Mouse (Mus musculus) thymus, postnatal 0 days (tissue): ENCODE measurements around the gene Hnrnph1. TPM values are rescaled to one million over a fixed set of nuclear protein-coding genes. Genes with fewer than 3 reads are reported as not detected.
A peak's percentile ranks its signal among the peaks of the same experiment; 100 is the strongest.

ENCODE experiments used
- DNase-seq: peaks from one replicate; pipeline ENCODE4 v3.0.0-alpha.2; 2015; ENCODE audit warnings: low spot score
- polyA plus RNA-seq: library from polyadenylated mRNA; unstranded; fragments of >200 nt; fragmentation: Nextera tagmentation; extraction: Ambion mirVana; gene quantifications from 2 replicates; pipeline ENCODE4 v1.2.1, GENCODE M21; 2015

The Hnrnph1 gene
- polyA plus RNA-seq, 1 experiment from 2014 or later = 356 TPM

DNA sequence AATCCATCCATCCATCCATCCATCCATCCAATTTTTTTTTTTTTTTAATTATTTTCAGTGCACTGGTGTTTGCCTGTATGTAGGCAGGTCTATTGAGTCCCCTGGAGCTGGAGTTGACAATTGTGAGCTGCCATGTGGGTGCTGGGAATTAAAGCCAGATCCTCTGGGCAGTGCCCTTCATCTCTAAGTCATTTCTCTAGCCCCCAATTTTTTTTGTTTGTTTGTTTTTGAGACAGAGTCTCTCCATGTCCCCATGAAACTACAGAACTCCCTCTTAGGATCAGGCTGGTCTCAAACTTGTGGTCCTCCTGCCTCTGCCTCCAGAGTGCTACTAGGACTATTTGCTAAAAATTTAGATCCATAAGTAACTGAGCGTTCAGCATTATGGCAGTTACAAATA, 4.9 kb upstream of the Hnrnph1 start:
- DNase-seq = no peak

DNA sequence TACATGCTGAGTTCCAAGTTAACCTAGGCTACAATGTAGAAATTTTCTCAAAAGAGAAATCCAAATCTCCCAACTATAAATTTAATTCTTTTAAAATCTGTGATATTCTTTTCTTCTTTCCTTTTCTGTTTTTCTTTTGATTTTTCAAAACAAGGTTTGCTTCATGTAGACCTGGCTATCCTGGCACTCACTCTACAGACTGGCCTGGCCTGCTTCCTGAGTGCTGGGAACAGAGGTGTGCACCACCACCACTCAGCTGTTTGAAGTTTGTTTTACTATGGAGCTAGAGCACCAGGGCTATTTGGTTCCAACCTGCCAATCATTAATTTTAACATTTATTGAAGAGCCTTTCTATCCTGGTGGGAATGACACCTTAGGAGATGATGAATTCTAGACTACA, 3.7 kb upstream of the Hnrnph1 start:
- DNase-seq = no peak

GRCm38 (mm10) chr11:50373621-50374020, 3.2 kb upstream of the Hnrnph1 start:
- no peak for DNase-seq

DNA sequence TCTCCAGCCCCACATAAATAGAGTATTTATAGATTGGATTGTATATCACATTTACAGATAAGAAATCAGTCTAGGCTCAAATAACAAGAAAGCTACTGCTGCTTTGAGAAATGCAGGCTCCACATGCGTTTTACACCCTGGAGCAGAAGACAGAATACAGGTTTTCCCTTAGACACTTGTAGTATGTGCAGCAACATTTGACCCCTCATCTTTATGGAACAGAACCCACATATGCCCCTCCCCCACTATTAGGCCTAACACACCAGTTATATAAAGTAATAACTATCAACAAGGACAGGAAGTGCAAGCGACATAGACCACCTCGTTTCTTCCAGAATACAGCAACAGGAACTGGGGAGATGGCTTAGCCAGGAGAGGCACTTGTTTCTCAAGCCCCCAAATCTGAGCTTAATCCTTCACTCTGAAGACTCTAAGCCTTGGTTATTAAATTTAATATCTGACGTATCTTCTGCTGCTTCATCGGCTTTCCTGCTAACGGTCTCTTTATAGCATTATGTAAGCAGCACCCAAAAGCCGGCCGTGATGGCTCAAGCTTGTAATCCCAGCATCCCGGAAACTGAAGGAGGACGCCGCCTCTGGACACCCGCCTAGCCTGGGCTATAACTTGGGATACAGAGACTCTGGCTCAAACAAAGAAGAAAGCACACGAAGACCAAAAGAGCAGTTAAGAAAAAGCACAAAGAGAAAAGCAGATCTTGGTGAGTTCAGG, 2.3 kb upstream of the Hnrnph1 start:
- DNase-seq = no peak

DNA sequence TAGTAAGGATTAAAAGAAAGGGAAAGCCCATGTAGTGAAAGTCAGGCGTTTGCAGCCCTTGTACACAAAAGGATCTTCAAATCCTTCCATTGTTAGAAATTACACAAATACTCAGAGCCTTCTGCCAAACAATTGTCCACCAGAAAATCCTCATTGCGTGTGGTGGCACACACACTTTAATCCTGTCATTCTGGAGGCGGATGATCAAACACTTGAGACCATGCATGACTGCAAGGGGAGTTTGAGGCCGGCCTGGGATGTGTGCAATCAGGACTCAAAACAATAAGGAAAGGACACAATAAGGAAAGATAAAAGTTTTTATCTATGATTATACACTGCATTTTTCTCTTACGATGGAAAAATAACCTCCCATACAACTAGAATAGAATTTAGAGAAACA, 1.4 kb upstream of the Hnrnph1 start:
- no peak for DNase-seq

DNA sequence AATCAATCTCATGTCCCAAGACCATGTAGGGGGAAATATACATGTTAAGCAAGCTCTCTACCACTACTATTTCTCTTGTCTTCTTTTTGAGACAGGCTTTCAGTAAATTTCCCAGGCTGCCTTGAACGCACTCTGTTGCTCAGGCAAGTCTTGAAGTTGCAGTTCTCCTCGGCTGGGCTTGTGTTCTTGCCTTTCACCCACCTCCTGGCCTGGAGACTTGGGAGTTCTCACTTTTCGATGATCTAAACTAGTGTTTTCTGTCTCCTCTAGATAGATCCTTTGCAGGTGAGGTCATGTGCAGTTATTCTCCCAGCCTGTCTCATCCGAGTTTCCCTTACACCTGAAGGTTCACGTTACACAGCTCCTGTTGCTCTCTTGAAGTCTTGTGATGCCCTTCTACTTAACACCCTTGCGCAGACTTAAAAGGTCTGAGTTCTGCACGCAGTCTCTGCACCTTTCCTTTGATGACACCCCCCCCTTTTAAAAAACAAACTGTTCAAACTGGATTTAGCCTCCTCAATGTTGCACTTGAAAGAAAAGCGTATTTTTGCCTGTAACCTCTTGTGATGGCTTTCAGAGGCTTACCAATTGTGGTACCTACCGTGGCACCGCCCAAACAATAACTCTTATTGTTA, 517 bp upstream of the Hnrnph1 start:
- DNase-seq = peak; percentile 30

DNA sequence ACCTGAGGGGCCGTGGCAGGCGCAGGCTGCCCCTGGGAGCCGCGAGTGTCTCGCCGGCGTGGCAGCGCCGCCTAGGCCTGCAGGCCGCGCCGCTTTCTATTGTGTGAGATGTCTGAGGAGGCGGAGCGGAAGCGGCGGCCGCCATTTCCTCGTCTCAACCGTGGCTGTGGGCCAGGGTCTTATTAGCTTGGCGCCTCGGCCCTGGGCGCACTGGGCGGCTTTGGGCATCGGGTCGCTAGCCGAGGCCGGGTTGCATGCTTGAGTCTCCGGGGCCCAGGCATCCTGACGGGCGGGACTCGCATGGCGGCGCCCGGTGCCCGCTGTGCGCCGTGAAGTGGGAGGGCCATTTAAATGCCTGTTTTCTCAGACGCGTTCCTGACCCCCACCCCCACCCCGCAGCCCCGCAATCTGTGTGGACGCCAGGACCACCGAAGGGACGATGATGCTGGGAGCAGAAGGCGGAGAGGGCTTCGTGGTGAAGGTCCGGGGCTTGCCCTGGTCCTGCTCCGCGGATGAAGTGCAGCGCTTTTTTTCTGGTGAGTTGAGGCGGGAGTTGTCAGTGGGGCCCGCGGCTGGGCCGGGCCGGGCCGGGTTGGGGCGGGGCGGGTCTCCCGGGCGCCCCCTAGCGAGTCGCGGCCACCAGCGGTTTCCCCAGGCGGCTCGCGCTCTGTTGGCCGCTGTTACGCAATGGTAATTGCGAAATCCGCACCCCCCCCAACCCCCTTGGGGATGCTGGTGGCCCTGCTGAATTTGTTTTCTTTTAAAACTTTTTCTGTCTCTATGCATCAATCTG, 1.3 kb downstream of the Hnrnph1 start:
- peak; percentile 83 for DNase-seq

- no peak for DNase-seq
These were observed 2.4 kb downstream of the Hnrnph1 start for GRCm38 (mm10) chr11:50379023-50379752.

GRCm38 (mm10) chr11:50381311-50381710, 4.5 kb downstream of the Hnrnph1 start:
- no peak for DNase-seq

- no peak for DNase-seq
These were observed 10.4 kb downstream of the Hnrnph1 start for GRCm38 (mm10) chr11:50387167-50387679.

DNA sequence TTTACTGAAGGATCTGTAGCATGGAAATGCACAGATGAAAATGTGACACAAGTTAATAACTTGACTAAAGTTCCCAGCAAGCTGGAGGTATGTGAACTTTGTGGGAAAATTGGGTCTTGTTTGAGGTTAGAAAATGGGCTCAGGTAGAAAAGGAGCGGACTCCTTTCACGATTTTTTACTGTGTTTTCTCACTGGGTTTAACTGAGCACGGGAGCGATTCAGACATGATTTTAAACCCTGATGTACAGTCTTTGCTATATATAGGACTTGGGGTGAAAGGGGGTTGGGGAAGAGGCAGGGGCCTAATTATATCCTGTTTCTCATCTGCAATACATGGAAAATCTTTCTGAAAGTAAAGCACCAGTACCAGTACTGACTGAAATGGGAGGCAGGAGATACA, 10.9 kb downstream of the Hnrnph1 start:
- DNase-seq = no peak

DNA sequence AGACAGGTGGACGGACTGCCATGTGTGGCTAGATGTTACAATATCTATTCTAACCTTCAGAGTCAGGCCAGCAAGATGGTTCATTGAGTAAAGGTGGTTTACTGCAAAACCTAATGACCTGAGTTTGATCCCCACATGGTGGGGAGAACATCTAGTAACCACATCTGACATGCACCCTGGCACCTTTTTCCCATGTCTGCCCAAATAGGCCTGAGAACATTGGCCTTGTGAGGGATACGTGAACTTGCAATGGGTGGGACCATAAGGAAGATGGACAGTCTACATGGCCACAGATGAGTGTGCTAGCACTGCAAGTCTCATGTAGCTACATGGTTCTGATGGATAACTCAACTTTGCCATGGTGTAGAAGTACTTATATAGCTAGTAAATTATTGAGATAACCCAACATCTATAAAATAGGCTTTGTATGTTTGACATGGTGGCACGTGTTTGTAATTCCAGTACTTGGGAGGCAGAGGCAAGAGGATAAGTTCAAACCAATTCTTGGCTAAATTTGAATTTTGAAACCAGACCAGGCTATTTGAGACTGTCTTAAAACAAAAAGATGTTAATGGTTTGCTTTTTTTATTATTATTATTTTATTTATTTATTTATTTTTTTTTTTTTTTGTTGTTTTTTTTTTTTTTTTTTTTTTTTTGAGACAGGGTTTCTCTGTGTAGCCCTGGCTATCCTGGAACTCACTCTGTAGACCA, 11.6 kb downstream of the Hnrnph1 start:
- no peak for DNase-seq

GRCm38 (mm10) chr11:50389011-50389410, 12.2 kb downstream of the Hnrnph1 start:
- DNase-seq = no peak

DNA sequence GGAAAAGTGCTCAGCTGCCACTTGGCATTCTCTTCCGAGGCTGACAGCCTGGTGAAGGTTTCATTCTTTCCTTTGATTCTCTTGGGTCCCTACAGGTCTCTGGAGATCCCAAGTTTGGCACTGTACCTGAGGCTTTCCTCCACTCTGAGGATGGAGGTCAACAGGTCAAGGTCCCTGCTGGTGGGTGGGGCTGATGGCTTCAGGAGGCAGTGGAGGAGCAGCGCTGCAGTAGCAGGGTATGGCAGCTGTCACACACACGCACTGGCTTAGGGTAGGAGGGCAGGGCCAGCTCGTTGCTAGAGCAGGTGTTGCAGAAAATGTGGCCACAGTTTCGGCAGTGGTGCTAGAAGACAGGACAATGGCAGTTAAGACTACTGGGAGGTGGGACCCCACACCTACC, 12.8 kb downstream of the Hnrnph1 start:
- DNase-seq = no peak

DNA sequence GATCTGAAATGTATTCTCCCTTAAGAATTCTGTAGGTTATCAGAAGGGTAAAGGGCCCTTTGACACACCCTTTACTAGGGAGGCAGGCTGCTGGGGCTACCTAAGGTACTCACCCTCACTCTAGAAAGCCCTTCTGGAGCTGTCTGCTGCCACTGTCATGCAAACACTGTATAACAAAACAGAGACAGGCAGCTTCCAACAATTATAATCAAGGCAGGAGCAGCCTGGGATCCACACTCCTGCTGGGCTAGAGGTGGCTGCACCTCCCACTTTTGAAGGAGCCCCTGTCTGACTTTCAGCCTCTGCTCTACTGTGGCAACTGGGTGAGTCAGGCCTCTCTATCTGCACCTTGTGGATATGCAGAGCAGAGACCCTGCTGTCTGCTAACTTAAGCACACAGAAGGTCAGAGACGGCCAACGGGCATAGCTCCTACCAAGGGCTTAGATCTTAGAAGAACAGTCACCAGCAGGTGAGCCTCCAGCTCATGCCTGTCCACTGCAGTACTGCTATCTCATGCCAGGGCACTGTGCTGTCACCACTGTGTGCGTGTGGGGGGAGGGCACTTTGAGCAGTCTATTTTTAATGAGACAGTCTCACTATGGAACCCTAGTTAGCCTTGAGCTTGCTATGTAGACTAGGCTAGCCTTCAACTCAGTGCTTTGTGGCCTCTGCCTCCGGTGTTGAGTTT, 14.6 kb downstream of the Hnrnph1 start:
- DNase-seq = no peak

DNA sequence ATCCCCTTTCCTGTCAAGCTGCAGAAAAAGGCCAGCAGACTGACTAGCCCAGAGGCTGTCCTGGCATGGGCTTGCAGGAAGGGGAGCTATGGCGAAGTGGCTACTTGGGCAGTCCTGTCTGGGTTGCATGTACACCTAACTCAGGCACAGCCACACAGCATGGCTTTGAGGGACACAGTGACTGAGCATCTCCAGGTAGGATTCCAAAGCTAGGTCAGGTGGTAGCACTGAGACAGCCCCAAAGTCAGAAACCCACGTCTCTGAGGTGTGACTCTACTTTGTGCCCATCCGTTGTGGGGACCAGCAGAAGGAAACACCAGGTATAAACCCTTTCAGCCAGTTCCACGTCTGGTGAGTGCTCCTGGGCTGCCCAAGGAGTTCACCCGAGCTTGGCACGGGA, 16.5 kb downstream of the Hnrnph1 start:
- DNase-seq = no peak

DNA sequence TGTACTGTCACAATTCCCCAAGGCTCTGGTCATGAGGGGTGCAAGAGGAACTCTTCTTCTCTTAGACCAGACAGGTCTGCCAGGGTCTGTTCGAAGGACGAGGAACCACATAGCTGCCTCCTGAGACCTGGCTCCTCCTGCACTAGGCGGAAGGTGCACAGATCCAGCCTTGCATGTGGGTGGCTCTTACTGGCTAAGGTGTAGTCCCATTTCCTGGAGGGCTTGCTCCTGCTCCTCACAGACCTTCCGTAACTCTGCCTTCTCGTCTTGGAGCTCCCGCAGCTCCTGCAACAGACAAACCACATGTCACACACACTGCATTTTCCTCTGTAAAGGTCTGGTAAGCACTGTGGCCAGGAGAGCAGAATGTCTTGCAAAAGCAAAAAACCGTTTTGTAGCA, 17.9 kb downstream of the Hnrnph1 start:
- no peak for DNase-seq

GRCm38 (mm10) chr11:50396766-50397307, 20.0 kb downstream of the Hnrnph1 start:
- no peak for DNase-seq

- DNase-seq = no peak
These were observed 20.5 kb downstream of the Hnrnph1 start for GRCm38 (mm10) chr11:50397316-50397715.

GRCm38 (mm10) chr11:50398803-50399202, 22.0 kb downstream of the Hnrnph1 start:
- DNase-seq = no peak
